Mouse (Mus musculus) right cerebral cortex, postnatal 4 days (tissue): ENCODE data around the gene Ank3.
A peak's percentile ranks its signal among the peaks of the same experiment; 100 is the strongest.

ENCODE experiments used
- DNase-seq: peaks from one replicate; pipeline ENCODE4 v3.0.0-alpha.2; 2022

The Ank3 gene

GRCm38 (mm10) chr10:69916205-69916604, 517.6 kb downstream of the Ank3 start:
- no peak for DNase-seq

GRCm38 (mm10) chr10:69916689-69917435, 518.3 kb downstream of the Ank3 start:
- no peak for DNase-seq

GRCm38 (mm10) chr10:69917711-69918110, 519.1 kb downstream of the Ank3 start:
- DNase-seq = no peak

DNA sequence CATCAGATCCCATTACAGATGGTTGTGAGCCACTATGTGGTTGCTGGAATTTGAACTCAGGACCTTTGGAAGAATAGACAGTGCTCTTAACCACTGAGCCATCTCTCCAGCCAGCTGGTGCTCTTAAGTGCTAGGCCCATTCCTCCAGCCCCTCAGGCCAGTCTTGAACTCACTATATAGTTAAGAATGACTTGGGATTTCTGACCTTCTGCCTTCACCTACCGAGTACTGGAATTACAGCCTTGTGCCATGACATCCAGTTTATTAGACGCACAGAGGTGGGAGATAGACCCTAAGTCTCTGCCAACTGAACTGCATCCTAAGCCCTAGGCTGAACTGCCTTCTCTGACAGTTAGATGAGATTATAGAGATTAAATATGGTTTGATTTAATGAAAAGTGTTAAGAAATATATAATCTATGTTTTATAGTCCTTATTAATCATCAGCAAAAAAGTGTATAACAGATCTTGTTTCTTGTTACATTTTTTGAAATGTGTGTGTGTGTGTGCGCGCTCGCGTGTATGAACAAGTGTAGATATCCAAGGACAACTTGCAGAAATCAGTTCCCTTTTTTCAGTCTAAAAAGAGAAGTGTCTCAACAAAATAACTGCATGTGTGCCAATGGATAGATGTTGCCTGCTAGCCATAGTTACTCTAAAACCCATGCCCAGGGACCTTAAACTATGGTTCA, 520.0 kb downstream of the Ank3 start:
- no peak for DNase-seq

DNA sequence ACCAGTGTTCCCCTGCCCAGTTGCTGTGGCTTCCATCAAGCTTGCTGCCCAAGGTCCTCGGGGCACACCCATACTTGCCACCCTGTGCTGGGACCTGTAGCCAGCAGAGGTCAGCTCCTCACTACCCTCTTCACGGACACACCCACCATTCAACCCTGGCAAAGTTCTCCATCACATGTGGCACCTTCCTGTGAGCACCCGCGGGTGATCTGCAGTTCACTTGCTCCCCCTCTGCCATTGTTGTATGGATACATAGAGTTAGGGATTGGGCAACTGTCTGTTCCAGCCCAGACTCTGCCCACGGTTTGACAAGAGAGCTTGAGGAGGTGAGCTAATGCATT, 520.5 kb downstream of the Ank3 start:
- no peak for DNase-seq

DNA sequence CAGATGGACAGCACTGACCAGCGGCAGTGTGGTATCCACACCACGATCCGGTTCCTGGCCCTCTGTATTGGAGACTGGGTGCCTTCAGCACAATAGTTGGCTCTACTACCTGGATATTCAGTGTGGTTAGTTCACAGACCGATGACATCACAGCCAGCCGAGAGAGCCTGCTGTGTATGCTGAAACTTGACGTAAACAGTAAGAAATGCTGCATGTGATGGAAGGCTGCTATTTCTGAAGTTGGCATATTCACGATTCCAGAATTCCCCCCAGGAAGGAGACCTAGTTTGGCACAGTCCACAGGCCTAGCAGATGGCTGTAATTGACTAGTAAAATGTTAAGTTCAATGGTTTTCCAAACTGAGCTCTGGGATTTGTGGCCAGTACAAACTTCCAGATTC, 521.2 kb downstream of the Ank3 start:
- DNase-seq = no peak

- DNase-seq = no peak
Measured at GRCm38 (mm10) chr10:69922076-69922475, 523.5 kb downstream of the Ank3 start.

DNA sequence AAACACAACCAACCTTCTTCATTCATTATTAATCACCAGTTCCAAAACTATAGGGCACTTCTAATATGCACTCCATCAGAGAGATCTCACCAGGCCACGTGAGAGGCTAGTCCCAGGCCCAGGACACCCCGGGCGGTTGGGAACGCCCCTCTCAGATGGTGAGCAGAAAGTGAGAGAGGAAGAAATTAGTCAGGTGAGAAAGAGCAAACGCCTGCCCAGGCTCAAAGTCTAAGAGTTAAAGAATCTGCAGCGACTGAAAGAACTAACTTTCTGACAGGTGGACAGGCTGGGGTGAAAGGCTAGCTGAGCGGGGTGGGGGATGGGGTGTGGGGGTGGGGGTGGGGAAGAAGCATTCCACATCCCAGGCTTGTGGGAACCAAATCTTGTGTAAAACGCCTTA, 525.2 kb downstream of the Ank3 start:
- DNase-seq = no peak

DNA sequence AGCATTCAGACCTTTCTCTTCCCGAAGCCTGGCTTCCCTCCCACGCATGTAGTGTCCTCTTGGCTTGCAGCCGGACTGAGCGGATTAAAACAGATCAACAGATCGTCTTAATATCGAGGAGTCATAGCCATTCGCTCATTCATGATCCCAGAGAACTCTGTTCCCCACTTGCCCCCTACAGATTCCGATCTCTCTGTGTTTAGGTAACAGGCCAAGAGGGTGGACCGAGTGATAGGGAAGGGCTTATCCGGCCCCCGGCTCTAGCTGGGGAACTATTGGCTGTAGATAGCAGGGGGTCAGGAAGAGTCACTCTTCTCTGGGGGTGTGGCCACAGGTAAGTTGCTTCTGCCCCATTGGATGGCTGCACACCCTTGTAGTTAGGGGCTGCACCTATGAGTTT, 525.7 kb downstream of the Ank3 start:
- DNase-seq = no peak

DNA sequence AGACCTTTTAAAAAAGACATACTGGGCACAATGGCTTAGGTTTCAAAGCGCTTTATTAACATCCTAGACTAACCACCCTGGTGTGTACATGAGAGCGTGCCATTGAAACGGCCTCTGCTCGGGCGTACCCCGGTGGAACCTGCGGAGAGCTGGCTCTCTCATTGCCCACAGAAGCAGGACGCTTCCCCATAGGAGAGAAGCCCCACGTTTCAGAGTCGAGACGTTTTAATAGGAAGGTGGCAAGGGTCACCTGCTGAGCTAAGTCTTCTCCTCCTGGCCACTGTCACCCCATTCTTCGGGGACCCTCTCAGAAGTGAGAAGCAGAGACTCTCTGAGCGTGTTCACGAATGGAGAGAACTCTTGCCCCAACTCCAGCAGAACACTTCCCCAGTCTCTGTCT, 526.3 kb downstream of the Ank3 start:
- DNase-seq = no peak

- no peak for DNase-seq
Measured at GRCm38 (mm10) chr10:69925285-69926157, 526.9 kb downstream of the Ank3 start.

DNA sequence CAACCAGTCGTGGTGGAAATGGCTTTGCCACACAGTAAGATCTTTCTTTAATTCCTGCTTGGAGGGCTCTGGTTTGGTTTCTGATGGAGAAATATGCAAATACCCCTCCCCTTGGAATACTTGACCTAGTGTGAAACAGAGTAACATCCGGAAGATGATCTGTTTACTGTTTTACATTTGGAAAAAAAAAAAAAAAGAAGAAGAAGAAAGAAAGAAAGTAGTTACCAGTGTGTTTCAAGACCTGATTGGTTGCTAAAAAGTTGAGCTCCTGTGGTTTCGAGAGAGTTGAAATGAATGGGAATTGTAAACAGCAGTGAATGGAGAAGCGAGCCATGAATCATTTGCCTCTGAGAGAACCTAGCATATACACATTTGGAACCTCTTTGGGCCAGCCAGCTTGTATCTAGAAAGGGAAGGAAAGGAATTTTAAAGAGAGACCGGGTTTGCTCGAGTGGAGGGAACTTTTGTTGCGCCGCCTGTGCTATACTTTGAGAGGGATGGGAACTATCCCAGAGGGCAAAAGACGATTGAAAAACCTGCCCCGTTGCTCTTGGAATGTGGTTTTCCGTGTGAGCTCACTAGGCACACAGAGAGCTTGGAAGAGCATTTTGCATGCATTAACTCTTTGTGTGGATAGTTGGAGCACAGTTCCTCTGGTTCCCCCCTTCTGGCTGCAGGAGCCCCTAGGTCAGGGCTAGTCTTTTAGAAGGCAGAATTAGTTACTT, 527.7 kb downstream of the Ank3 start:
- DNase-seq = no peak

DNA sequence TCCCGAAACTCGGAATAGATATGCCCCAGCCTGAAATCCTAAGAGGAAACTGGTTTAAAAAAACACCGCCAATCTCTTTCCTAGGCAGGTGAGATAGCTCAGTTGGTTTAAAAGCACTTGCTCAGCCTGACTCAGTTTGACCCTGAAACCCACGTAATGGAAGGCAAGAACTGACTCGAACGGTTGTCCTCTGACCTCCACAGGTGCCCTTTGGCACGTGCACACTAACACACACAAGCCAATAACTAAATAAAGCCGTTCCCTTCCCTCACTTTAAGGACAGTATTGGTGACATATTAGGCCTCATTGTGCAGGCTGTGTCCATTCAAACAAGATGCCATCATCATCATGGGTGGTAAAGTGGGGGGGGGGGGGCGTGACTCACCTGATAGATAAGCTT, 528.4 kb downstream of the Ank3 start:
- DNase-seq = no peak

DNA sequence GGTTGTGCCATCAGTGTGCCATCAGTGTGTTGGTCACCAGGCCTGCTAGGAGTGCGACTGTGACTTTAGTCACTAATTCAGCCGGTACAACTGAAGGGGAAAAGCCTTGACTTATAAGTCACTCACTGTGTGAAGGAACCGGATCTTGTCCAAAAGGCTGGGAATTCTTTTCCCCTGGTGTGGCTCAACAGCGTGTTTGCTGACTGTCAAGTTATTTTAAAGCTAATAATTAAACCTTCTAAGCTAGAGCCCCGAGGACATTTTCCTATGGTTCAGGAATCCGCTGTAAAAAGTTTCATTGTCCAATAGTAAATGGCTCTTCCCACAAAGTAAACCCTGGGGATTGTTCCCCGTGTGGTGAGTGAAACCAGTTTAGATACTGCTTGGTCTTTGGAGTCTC, 529.8 kb downstream of the Ank3 start:
- no peak for DNase-seq

DNA sequence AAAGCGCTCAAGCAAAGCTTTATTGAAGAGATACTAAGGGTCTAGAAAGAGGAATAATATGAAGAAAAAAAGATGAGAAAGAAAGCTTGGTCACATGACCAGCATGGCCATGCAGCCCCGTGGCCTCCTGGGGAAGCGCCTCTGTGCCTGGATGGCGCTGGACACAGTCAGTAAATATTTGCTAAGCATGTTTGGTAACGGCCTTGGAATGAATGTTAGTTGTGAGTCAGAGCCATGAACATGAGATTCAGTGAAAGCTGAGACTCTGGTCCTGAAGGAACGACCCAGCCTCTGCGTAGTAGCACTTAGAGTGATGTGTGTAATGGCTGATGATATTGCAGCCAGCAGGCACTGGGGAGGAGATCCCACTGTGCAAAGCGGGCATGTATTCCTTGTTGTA, 531.9 kb downstream of the Ank3 start:
- no peak for DNase-seq

GRCm38 (mm10) chr10:69936443-69937067, 538.0 kb downstream of the Ank3 start:
- no peak for DNase-seq

- DNase-seq = no peak
Measured at GRCm38 (mm10) chr10:69937291-69937921, 538.8 kb downstream of the Ank3 start.

GRCm38 (mm10) chr10:69939144-69939543, 540.6 kb downstream of the Ank3 start:
- DNase-seq = no peak

DNA sequence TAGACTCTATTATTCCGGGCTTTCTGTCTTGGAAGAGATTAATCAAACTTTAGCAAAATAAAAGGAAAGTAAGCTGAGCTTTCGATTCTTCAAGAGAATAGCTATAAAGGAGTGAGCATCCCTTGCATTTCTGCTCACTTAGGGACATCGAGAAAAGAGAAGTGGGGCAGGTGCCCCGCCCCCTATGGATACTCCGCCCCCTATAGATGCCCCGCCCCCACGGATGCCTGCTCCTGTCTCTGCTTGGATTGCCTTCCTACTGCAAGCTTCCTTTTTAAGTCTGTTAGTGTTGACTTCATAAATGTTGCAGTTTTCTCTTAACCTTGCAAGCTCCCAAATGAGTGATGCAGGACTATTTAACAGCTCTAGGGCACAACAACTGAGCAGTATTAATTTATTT, 541.4 kb downstream of the Ank3 start:
- DNase-seq = no peak

GRCm38 (mm10) chr10:69941001-69941400, 542.4 kb downstream of the Ank3 start:
- no peak for DNase-seq

- DNase-seq = no peak
Measured at GRCm38 (mm10) chr10:69944845-69945244, 546.3 kb downstream of the Ank3 start.

- DNase-seq = peak; percentile 26
Measured at GRCm38 (mm10) chr10:69945870-69946269, 547.3 kb downstream of the Ank3 start.
